Mouse (Mus musculus): ENCODE data around the gene Usp33. TPM values are rescaled to one million over a fixed set of nuclear protein-coding genes. Genes with fewer than 3 reads are reported as not detected.
"Not testable (repeated sequence)": the region's sequence is repeated elsewhere in the genome, so short reads cannot be mapped to it uniquely, and the experiment has no call there.

Gene Usp33
- 10 to 100 TPM; 29.9 to 31.6 TPM for total RNA-seq (2021)

- DNase-seq = peak; percentile 97
Observed at GRCm38 (mm10) chr3:152345732-152346632, at the start of gene Usp33. Gene Usp33, plus strand, starts transcription at chr3:152346478.

DNA sequence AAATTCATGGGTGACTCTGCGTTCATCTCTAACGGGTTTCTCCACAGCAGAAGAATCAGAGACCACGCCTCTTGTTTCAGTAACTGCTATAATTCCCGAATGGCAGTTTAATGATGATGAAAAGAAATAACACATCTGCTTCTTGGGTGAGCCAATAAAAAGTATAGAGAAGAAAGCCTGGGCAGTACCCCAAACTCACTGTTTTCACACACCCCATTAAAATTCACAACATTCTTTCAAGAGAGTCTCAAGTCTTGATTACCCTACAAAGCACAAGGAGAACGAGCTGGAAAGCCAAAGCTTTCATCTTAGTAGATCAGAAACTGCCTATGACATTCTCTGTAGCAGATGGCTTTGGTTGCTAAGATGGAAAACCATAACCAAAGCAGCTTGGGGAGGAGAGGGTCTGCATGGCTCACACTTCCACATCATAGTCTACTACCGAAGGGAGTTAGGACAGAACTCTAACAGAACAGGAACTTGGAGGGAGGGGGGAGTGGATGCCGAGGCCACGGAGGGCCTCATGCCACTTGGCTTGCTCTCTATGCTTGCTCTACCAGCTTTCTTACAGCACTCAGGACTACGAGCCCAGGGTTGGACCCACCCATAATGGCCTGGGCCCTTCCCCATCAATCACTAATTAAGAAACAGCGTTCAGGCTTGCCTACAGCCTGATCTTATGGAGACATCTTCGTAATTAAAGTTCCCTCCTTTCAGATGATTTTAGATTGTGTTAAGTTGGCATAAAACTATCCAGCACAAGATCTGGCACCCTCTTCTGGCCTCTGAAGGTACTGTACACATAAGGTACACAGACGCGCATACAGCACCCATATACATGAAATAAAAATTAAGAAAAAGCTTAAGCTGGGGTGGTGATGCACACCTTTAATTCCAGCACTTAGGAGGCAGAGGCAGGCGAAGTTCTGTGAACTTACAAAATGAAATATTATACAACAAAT, 45.6 kb upstream of the Usp33 start:
- DNase-seq = no peak

DNA sequence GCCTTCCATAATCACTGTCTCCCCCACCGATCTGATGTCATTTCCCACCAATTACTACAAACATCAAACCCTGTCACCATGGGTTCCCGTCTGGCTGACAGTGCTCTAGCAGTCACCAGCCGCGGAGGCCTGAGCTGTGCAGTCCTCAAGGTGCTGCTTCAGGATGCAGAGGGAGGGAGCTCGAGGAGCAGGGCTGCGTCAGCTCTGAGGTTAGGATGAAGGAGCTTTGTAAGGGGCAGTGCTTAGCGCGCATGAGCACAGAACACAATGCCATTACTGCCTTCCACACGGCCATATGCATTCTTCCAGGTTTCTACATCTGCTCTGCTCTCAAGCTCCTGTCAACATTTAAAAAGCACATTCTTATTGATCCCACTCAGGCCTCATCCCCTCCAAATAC, 43.3 kb upstream of the Usp33 start:
- no peak for DNase-seq

DNA sequence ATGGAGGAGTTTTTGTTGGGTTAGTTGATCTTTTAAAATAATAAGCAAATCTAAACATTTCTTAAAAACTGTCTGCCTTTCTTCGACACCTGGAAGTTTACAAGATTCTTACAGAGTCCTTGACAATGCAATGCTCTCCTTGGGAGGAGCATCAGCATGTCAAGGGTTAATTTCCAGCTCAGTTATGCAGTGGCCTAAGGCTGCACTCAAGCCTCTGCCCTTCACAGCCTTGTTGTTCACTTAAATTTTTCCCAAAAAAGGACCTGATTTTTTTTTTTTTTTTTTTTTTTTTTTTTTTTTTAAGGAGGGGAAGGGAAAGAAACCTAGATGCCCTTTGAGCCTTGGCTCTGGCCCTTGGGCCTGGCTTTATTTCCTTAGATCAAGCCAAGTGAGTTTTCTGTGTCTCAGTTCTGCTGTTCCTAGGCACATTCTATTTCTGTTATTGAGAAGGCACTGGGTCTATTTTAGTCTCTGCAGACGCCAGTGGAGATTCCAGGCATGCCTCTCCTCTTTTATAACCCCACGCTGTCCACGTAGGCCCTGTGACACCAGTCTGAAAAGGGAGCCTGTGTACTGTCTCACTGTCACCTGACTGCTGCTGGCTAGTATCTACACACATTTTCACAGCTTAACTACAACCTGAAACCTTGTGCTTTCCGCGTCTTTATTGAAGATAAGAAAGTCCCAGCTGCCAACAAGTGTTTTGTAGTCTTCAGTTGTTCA, 42.0 kb upstream of the Usp33 start:
- peak; percentile 68 for DNase-seq

- DNase-seq = peak; percentile 58
Observed at GRCm38 (mm10) chr3:152305080-152305479, 41.2 kb upstream of the Usp33 start.

GRCm38 (mm10) chr3:152305971-152306370, 40.3 kb upstream of the Usp33 start:
- DNase-seq = no peak

DNA sequence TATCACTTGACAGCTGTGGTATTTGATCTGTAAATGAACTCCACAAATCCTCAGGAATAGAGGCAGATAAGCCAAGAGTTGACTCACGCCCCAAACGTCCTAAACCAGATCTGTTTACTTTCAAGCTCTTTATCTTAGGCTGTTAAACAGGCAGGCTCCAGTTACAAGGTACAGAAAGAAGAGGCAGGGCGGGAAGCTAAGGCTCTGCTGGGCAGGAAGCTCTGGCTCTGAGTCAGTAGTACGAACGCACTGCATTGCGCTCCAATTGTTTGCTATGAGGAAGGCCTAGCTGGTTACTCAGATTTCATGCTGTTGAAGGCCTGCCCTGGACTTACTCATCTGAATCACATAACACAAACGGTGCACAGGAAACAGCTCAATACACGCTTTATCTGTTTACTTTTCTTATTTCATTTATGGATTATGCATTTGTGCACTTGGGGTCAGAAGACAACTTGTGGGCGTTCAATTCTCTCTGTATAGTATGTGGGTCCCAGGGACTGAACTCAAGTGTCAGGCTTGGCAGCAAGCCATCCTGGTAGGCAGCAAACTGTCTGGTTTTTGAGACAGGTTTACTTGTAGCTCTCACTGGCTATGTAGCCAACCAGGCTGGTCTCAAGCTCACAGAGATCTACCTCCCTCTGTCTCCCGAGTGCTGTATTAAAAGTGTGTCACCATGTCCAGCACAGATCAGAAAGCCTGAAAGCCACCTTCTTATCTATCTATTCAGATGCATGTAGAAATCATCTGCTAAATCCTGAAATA, 37.6 kb upstream of the Usp33 start:
- peak; percentile 57 for DNase-seq

- DNase-seq = no peak
Observed at GRCm38 (mm10) chr3:152309250-152309645, 37.0 kb upstream of the Usp33 start.

GRCm38 (mm10) chr3:152314666-152315065, 31.6 kb upstream of the Usp33 start:
- not testable (repeated sequence) for DNase-seq

GRCm38 (mm10) chr3:152315613-152316012, 30.7 kb upstream of the Usp33 start:
- peak; percentile 91 for DNase-seq

DNA sequence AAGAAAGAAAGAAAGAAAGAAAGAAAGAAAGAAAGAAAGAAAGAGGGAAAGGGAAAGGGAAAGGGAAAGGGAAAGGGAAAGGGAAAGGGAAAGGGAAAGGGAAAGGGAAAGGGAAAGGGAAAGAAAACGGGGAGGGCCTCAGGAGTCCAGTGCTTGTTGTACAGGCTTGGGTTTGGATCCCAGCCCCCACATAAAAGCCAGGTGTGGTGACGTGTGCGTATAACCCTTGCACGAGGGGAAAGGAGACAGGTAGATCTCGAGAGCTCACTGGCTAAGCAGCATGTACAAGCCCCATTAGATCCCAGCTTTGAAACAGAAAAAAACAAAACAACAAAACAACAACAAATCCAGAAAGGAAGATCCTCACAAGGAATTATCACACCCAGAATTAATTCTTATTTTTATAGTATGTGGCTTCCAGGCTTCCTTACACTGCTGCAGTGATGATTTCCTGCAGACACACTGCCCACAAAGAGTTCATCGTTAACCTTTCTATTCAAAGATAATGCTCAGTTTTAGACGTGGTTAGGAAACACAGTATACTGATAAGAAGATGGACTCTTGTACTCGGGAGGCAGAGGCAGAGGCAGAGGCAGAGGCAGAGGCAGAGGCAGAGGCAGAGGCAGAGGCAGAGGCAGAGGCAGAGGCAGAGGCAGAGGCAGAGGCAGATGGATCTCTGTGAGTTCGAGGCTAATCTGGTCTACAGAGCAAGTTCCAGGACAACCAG, 29.7 kb upstream of the Usp33 start:
- DNase-seq = not testable (repeated sequence)

DNA sequence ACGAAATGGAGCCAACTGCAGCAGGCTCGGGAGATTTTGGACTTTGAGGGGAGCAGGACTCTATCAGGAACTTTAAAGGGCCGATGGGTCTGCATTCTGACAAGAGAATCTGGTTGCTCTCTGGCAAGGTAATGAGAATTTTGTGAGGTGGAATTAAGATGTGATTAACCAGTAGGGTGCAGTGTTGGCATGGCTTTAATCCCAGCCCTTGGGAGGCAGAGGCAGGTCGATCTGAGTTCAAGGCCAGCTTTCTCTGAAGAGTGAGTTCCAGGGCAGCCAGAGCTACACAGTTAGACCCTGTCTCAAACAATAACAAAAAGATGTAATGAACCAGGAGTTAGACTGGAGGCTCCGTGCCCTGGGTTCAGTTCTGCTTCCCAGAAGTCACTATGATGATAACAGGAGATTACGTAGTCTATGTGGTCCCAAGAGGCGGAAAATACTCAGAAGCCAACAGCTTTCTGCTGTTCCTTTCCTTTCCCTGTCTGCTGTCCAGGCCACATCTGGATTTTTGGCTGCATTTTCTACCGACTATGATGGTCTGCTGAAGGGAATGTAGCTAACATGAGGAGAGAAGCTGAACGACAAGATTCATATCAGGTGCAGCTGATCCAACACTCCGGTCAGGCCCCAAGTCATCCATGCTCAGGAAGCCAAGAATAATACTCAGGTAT, 25.2 kb upstream of the Usp33 start:
- DNase-seq = peak; percentile 53

DNA sequence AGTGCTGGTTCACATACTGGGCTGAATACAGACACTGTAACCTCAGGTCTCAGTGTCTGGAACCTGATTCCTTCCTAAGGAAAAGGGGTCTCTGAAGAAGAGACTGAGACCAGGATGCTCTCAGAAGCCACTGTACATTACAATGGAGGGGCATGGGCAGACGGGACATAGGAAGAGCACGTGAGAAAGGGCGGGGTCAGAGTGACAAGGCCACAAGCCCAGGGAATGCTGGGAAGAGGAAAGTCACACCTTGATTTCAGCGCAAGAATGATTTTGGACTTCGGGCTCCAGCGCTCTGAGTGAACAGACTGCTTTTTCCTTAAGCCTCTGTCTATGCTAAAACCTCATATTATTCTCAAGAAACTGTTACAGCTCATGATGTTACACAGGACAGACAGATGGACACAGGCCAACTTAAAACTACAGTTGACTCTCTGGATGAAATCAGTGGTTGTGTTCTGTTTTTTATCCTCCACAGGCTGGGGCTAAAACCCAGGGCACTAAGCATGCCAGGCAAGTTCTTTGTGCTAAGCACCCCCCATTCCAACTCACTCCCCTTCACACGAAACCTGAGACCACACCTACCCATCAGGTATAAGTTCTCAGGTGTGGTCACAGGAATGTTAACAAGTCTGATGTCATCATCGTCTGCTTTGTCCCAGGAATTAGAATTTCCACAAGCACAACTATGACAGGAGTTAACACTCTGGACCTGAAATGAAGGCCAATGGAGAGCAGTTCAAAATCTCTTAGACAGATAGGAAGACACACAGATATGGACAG, 24.3 kb upstream of the Usp33 start:
- no peak for DNase-seq

DNA sequence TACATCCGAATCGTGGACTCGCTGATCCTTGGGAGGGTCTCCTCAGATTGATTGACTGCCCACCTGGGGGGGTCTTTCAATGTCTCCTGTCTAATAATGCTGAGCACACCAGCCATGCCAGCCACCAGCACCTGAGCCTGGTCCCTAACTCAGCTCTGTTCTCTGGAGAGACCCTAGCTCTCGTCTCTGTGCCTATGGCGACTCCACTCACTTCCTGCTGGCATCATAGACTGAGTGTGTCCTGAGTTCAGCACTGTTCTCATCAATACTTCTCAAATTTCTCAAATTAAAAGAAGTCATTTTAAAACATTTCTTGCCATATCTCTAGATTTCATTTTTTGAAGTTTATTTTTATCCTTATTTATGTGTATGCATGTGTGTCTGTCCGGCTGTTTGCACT, 14.2 kb upstream of the Usp33 start:
- no peak for DNase-seq

- DNase-seq = no peak
Observed at GRCm38 (mm10) chr3:152332545-152333300, 13.6 kb upstream of the Usp33 start.

GRCm38 (mm10) chr3:152333641-152334040, 12.6 kb upstream of the Usp33 start:
- no peak for DNase-seq

- no peak for DNase-seq
Observed at GRCm38 (mm10) chr3:152336085-152336484, 10.2 kb upstream of the Usp33 start.

DNA sequence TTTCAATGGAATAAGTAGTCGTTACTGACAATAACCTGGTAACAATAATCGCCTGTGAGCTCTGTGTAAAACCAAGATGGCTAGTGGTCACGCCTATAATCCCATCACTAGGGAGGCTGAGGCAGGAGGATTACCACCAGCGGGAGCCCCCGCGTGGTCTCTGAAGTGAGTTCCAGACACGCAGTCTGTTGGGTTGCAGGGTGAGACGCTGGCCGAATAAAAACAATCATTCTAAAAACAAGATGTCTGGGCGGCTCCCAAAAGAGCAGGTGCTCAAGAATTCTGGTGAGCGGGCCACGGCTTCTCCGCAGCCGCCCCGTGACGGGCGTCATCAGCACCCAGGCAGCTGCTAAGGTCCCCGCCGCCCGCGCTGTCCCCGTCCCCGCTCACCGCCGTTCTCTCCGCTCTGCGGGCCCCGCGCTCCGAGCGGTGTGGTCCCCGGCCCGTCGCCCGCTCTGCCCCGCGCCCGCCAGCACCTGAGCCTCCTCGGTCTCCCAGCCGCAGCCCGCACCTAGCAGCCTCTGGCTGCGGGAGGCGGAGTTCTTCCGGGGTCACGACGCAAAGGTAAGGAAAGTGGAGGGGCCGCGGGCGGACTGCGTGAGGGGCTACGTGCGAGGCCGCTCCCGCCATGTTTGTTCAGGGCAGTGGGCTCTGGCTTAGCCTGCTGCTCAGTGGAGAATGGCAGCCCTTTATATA, 6.3 kb upstream of the Usp33 start, which contains the start of gene Miga1:
Gene Miga1 (minus strand): TSS at position 546 of the 696 bp plus-strand sequence.
- DNase-seq = peak; percentile 82

Measured in heart, postnatal 4 days (tissue).